Mouse (Mus musculus) monocyte, adult 5-6 weeks (primary cell): ENCODE measurements around the gene Nf2. TPM values are rescaled to one million over a fixed set of nuclear protein-coding genes. Genes with fewer than 3 reads are reported as not detected.
A peak's percentile ranks its signal among the peaks of the same experiment; 100 is the strongest.
"Not testable (repeated sequence)": the region's sequence is repeated elsewhere in the genome, so short reads cannot be mapped to it uniquely, and the experiment has no call there.

Source experiments
- ATAC-seq: fragments of 153-309, 156-312 bp; replicated peaks from 2 replicates; pipeline ENCODE4 v1.8.0; 2017; ENCODE audit warnings: mild to moderate bottlenecking; ENCODE audit not compliant: low TSS enrichment, insufficient number of reproducible peaks, severe bottlenecking, poor library complexity, low FRiP score
- total RNA-seq: library from RNA; stranded (forward); fragments of 200-1000, 200-491, 200-594 nt; gene quantifications from 3 replicates; pipeline ENCODE4 v1.2.3, GENCODE M21; 2017

The Nf2 gene
- total RNA-seq, 1 experiment from 2014 or later, result 40.6 TPM

DNA sequence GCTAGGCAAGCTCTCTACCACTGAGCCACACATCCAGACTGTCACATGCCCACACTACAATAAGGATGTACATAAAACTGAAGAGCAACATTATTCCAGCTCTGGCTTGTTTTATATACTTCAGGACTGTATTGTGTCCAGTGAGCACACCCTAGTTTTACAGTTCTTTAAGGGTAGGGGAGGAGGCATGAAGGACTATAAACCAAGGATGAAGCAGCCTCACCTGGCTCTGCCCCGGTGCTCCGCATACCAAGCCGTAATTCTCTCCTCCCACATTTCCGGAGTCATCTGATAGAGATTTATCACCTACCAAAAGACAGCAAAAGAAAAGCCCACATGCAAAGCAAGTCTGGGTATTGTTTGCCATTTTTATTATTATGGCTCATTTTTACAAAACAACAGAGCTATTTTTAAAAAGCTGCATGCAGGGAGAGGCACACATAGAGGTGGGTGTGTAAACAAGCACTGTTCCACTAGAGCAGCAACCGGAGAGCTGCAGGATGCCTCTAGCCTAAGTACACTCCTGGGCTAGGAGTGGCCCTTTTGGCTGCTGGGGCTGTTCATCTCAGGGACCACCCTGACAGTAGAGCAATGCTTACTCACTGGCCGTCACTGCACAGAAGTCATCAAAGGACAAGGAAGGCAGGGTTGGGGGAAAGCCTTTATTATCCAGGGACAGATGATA is 43.2 kb downstream of the Nf2 start:
- no peak for ATAC-seq

DNA sequence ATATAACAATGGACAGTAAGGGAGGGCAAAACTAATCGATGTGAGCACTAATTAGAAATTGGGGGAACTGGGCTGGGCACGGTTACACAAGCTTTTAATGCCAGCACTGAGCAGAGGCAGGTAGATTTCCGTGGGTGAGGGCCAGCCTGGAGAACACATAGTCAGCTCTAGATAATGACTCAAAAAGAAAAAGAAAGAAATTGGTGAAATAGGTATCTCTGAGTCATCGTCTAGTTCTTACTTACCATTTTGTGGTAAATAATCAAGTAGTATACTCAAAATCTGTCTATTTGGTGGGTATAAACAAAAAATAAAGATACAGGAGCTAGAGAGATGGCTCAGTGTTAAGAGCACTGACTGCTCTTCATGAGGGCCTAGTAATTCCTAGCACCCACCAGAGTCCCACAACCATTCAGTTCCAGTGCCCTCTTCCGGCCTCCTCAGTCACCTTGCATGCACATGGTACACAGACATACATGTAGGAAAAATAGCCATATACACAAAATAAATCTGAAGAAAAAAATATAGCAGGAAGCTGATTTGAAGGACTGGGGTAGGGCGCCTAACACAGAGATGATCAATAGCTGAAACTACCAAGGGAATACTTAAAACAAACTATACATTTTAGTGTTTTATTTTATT is 44.3 kb downstream of the Nf2 start:
- no peak for ATAC-seq

- no peak for ATAC-seq
Measured at GRCm38 (mm10) chr11:4803951-4804350, 45.4 kb downstream of the Nf2 start.

GRCm38 (mm10) chr11:4803426-4803825 is 45.9 kb downstream of the Nf2 start:
- ATAC-seq, result 0 out of 2 replicates have a peak, but pooled peaks have one; percentile 35

GRCm38 (mm10) chr11:4803008-4803407 is 46.3 kb downstream of the Nf2 start:
- no peak for ATAC-seq

DNA sequence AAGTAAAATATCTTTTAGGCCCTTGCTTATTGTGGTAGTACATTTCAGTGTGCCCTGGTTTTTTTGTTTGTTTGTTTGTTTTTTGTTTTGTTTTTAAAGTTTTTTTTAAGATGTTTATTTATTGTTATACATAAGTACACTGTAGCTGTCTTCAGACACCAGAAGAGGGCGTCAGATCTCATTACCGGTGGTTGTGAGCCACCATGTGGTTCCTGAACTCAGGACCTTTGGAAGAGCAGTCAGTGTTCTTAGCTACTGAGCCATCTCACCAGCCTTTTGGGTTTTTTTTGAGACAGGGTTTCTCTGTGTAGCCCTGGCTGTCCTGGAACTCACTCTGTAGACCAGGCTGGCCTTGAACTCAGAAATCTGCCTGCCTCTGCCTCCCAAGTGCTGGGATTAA is 46.9 kb downstream of the Nf2 start:
- not testable (repeated sequence) for ATAC-seq

DNA sequence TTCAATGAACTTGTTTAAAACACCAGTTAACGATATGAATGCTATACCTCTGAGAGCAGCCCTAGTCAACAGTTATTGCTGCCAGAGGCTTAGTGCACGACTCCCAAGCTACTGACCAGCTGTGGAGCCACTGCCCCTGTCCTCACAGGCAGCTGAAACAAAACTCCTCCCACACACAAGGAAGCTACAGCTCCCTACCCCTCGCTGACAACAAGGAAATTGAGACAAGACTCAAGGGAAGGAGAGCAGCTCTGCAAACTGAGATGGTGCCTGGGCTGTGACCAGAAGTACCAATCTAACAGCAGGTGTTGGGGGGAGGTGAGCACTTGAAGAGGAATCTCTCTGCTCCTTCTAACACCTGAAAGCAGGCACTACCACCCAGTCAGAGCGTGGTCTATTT is 48.7 kb downstream of the Nf2 start:
- ATAC-seq, result no peak

- ATAC-seq, result no peak
Measured at GRCm38 (mm10) chr11:4793006-4793405, 56.3 kb downstream of the Nf2 start.

DNA sequence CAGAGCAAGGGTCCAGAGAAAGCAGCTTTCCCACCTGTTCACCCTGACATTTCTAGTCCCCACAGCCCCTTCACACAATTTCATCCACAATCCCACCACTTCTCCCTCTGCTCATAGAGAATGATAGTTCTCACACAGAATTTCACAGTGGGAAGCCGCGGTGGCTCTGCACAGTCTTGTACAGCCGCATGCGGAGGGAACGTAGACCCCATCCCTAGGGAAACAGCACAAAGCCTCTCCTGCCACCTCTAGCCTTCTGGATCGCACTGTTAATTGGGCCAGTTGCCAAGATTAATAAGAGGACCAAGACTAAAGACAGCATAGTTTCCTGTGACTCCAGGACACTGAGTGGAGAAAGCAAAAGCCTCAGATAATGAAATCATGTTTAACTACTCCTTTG is 57.8 kb downstream of the Nf2 start:
- no peak for ATAC-seq

GRCm38 (mm10) chr11:4789691-4790090 is 59.6 kb downstream of the Nf2 start:
- ATAC-seq, result no peak

DNA sequence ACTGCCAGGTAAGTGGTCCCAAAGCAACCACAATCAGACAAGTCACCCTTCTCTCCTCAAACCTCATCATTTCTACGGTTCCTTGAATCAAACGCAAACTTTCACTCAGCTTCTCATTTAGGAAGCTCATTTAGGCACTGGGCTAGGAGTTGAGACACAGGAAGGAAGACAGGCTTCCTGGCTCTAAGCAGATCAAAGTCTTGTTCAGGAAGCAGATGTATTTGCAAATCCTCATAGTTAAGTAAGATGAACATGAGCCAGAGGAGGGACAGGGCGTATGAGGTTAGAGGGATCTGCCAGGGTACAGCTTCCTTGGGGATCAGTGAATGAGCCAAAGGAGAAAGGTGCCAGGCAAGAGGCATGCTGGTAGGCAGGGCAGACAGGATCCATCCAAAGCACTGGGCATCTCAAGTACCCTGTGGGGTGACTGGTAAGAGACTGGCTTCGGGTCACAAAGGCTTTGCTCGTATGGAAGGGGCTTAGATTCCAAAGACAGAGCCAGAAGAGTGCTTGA is 64.7 kb downstream of the Nf2 start:
- no peak; the same call in 1 of the 2 replicates for ATAC-seq

GRCm38 (mm10) chr11:4783116-4783515 is 66.2 kb downstream of the Nf2 start:
- no peak for ATAC-seq

DNA sequence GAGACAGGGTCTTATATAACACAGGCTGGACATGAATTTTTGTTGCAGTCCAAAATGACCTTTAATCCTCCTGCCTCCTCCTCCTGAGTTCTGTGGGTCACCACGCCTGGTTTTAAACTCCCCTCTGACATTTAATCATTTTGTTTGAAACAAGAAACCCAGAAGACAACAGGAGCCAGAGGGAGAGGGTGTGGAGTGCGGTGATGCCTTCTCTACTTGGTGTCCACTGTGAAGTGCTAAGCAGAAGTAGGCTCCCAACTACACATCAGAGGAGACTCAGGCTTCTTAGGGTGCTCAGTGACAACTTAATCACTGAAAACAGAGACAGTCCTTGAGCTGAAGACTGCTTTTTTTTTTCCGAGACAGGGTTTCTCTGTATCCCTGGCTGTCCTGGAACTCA is 68.4 kb downstream of the Nf2 start:
- ATAC-seq, result no peak

- no peak for ATAC-seq
Measured at GRCm38 (mm10) chr11:4772925-4773324, 76.4 kb downstream of the Nf2 start.

DNA sequence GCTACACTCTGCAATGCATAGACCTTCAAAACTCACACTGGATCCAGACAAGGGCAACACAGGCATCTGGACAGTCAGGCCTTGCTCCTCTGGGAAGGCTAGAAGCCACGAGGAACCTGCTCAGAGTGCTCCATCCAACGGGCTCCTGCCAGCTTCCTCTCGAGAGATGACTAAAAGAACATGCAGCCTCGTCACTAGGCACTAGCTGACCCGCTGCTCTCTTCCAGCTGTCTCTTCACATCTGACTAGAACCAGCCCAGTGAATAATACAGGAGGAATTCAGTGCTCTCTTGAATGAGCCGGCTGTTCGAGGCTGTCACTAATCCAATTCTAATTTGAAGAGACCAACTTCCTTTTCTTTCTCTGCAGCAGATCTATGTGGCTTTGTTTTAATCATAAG is 77.6 kb downstream of the Nf2 start:
- ATAC-seq, result no peak

- ATAC-seq, result no peak
Measured at GRCm38 (mm10) chr11:4769881-4770280, 79.5 kb downstream of the Nf2 start.

- no peak for ATAC-seq
Measured at GRCm38 (mm10) chr11:4769293-4769692, 80.0 kb downstream of the Nf2 start.

DNA sequence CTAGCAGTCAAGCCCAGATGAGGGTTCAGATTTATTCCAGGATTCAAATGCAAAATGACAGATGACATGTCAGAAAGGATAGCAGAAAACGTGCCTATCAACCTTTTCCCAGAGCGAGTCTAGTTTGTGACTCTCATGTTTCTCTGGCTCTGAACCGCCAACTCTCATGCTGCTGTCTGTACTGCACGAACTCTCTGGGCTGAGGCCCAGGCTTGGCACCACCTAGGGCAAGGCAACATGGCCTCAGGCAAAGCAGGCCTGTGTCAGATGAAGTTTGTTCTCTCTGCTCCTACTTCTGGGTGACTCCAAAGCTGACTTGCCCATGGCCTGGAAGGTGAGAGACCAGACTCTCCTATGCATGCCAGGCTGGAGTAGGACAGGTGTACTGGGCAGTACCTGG is 80.9 kb downstream of the Nf2 start:
- ATAC-seq, result no peak

DNA sequence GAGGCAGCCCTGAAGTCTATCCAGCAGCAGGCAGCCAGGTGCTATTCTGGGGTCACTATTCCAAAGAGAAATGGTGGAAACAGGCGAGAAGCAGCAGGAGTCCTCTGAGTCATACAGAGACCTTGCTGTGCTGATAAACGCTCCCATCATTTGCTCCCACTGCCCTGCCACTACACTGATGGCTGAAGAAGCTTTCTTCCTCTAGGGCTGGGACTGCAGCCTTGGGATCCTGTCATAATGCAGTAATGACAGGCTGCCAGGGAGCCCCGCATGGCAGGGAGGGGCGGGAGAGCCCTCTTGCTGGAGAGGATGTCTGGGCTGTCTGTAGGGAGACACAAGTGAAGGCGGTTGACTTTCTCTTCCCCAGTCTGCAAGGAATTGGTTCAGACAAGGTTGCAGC is 84.9 kb downstream of the Nf2 start:
- ATAC-seq, result no peak

DNA sequence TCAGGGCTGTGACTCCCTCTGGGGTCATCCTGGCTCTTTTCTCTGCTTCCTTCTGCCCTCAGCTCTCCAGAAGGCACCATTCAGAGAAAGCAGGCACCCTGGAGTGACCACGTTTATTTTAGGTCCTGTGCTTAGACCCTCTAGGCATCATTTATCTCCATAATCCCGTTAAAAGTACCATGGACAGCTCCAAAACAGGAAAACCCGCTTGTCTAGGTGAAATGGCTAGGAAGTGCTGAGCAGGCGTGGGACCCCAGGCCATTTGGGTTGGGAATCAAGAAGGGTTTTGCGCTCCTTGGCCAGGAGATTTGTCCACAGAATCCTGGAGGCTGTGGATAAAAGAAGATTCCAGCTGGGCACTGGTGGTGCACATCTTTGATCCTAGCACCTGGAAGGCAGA is 85.7 kb downstream of the Nf2 start:
- ATAC-seq, result no peak
